9 mouse cellular contexts compared by ENCODE assay signal in genomic region chr2:167630421-167630820, GRCm38 (mm10). TPM values are rescaled to one million over a fixed set of nuclear protein-coding genes. Genes with fewer than 3 reads are reported as not detected.
DNase-seq lines count a peak whose midpoint lies in the region; ATAC-seq lines count a peak whose summit lies in the region.
"Had no signal": no experiment of that assay in that cellular context is flagged by ENCODE, and none has a peak within 500 bp of the region (broad histone marks: within the 10 kb centered on the region; RNA-seq: fewer than 3 reads in every experiment).

No protein-coding gene starts in this region.

- no peak for DNase-seq in heart, adult 9 months (ENCODE audit: low spot score in 2 of 2)
- peak; percentile 42 for DNase-seq in c-Kit-positive CD71-positive TER-119-positive erythroid progenitor cells, embryonic 14.5 days (ENCODE audit: low spot score)
- DNase-seq in left cerebral cortex, adult 18-20 months (ENCODE audit: low spot score in 2 of 2), result no peak
- DNase-seq in kidney, postnatal 14 days, result no peak
- no peak for DNase-seq in left cerebral cortex, adult 9 months (ENCODE audit: low spot score in 2 of 2)
- DNase-seq: lung, adult 18-20 months had no signal

- H3K4me3 ChIP-seq in heart, embryonic 15.5 days, result peak overlapping the region; percentile 85
- peak overlapping the region; percentile 70 for H3K4me3 ChIP-seq in hindbrain, embryonic 15.5 days
- peak overlapping the region; percentile 79 for H3K4me3 ChIP-seq in midbrain, embryonic 15.5 days

- peak overlapping the region; percentile 93 for H3K9ac ChIP-seq in heart, embryonic 15.5 days
- H3K9ac ChIP-seq in hindbrain, embryonic 15.5 days, result peak overlapping the region; percentile 96
- H3K9ac ChIP-seq in midbrain, embryonic 15.5 days, result peak overlapping the region; percentile 90

- H3K27me3 ChIP-seq in heart, embryonic 15.5 days, result no peaks in the 10 kb centered on the region
- no peaks in the 10 kb centered on the region for H3K27me3 ChIP-seq in hindbrain, embryonic 15.5 days
- no peaks in the 10 kb centered on the region for H3K27me3 ChIP-seq in midbrain, embryonic 15.5 days (replicated peaks)

- WGBS in heart, embryonic 15.5 days, result 49% methylated on average over 5 of the region's 5 CpGs
- WGBS in hindbrain, embryonic 15.5 days, result 78% methylated on average over 5 of the region's 5 CpGs
- 82% methylated on average over 5 of the region's 5 CpGs for WGBS in midbrain, embryonic 15.5 days

- H3K9me3 ChIP-seq in heart, embryonic 15.5 days (replicated peaks), result no peaks in the 10 kb centered on the region
- H3K9me3 ChIP-seq in hindbrain, embryonic 15.5 days, result no peaks in the 10 kb centered on the region
- H3K9me3 ChIP-seq in midbrain, embryonic 15.5 days, result no peaks in the 10 kb centered on the region

- H3K4me1 ChIP-seq in heart, embryonic 15.5 days (replicated peaks), result peaks cover 68% of the 10 kb centered on the region
- peaks cover 62% of the 10 kb centered on the region for H3K4me1 ChIP-seq in hindbrain, embryonic 15.5 days (replicated peaks)
- peaks cover 56% of the 10 kb centered on the region for H3K4me1 ChIP-seq in midbrain, embryonic 15.5 days

- H3K27ac ChIP-seq in heart, embryonic 15.5 days, result peak overlapping the region; percentile 93
- no peak overlapping the region for H3K27ac ChIP-seq in hindbrain, embryonic 15.5 days (replicated peaks)
- H3K27ac ChIP-seq in midbrain, embryonic 15.5 days, result no peak overlapping the region

- peak overlapping the region; percentile 91 for H3K4me2 ChIP-seq in heart, embryonic 15.5 days
- peak overlapping the region; percentile 87 for H3K4me2 ChIP-seq in hindbrain, embryonic 15.5 days
- H3K4me2 ChIP-seq in midbrain, embryonic 15.5 days, result peak overlapping the region; percentile 80

- H3K36me3 ChIP-seq in heart, embryonic 15.5 days, result no peaks in the 10 kb centered on the region
- H3K36me3 ChIP-seq in hindbrain, embryonic 15.5 days, result no peaks in the 10 kb centered on the region
- no peaks in the 10 kb centered on the region for H3K36me3 ChIP-seq in midbrain, embryonic 15.5 days (replicated peaks)

- no peak for ATAC-seq in heart, embryonic 15.5 days (replicated peaks; ENCODE audit: insufficient number of reproducible peaks, insufficient read depth, low FRiP score, low read depth)
- ATAC-seq in hindbrain, embryonic 15.5 days (ENCODE audit: low FRiP score, low read depth), result no peak
- no peak for ATAC-seq in midbrain, embryonic 15.5 days (replicated peaks)

RNA-seq across cellular contexts. Expression of gene Ube2v1, which starts 1.5 kb away (rescaled TPM):
- 179 and 216 TPM in 2 replicates for polyA plus RNA-seq in heart, embryonic 15.5 days (2015; fragmentation: Nextera tagmentation; extraction: Ambion mirVana)
- polyA plus RNA-seq in hindbrain, embryonic 15.5 days (2015; fragmentation: Nextera tagmentation; extraction: Ambion mirVana), result 334 and 356 TPM in 2 replicates
- polyA plus RNA-seq in midbrain, embryonic 15.5 days (2015; fragmentation: Nextera tagmentation; extraction: Ambion mirVana), result 327 TPM in 2 replicates
- total RNA-seq in left cerebral cortex, adult 18-20 months (2021), result 100 to 1,000 TPM; 259 to 266 TPM

RNA-seq across cellular contexts. Expression of gene Gm20431, which starts 30.9 kb away (rescaled TPM):
- 7.3 TPM in 1 of 2 replicates, not detected in the other for polyA plus RNA-seq in heart, embryonic 15.5 days (2015; fragmentation: Nextera tagmentation; extraction: Ambion mirVana)
- polyA plus RNA-seq in hindbrain, embryonic 15.5 days (2015; fragmentation: Nextera tagmentation; extraction: Ambion mirVana), result 8.6 and 11.5 TPM in 2 replicates
- polyA plus RNA-seq in midbrain, embryonic 15.5 days (2015; fragmentation: Nextera tagmentation; extraction: Ambion mirVana), result 10.5 and 10.7 TPM in 2 replicates
- 10 to 100 TPM; 32.2 to 33.5 TPM for total RNA-seq in left cerebral cortex, adult 18-20 months (2021)

RNA-seq across cellular contexts. Expression of gene Cebpb, which starts 58.3 kb away (rescaled TPM):
- 10.2 and 14.3 TPM in 2 replicates for polyA plus RNA-seq in heart, embryonic 15.5 days (2015; fragmentation: Nextera tagmentation; extraction: Ambion mirVana)
- 3.2 and 3.3 TPM in 2 replicates for polyA plus RNA-seq in hindbrain, embryonic 15.5 days (2015; fragmentation: Nextera tagmentation; extraction: Ambion mirVana)
- 1.3 and 2.0 TPM in 2 replicates for polyA plus RNA-seq in midbrain, embryonic 15.5 days (2015; fragmentation: Nextera tagmentation; extraction: Ambion mirVana)
- total RNA-seq in left cerebral cortex, adult 18-20 months (2021), result 10 to 100 TPM; 15.9 to 17.3 TPM

RNA-seq across cellular contexts. Expression of gene Tmem189, which starts 59.2 kb away (rescaled TPM):
- 35.3 and 45.7 TPM in 2 replicates for polyA plus RNA-seq in heart, embryonic 15.5 days (2015; fragmentation: Nextera tagmentation; extraction: Ambion mirVana)
- 39.4 and 42.5 TPM in 2 replicates for polyA plus RNA-seq in hindbrain, embryonic 15.5 days (2015; fragmentation: Nextera tagmentation; extraction: Ambion mirVana)
- polyA plus RNA-seq in midbrain, embryonic 15.5 days (2015; fragmentation: Nextera tagmentation; extraction: Ambion mirVana), result 33.4 and 37.9 TPM in 2 replicates
- 10 to 100 TPM; 43.3 to 44.4 TPM for total RNA-seq in left cerebral cortex, adult 18-20 months (2021)
